Mouse (Mus musculus): Measurements from ENCODE around the gene Hist1h4c. TPM values are rescaled to one million over a fixed set of nuclear protein-coding genes. Genes with fewer than 3 reads are reported as not detected.

Hist1h4c gene
- total and polyA plus RNA-seq, 3 experiments: 4.1 to 2,008 TPM; not detected in 1

DNA sequence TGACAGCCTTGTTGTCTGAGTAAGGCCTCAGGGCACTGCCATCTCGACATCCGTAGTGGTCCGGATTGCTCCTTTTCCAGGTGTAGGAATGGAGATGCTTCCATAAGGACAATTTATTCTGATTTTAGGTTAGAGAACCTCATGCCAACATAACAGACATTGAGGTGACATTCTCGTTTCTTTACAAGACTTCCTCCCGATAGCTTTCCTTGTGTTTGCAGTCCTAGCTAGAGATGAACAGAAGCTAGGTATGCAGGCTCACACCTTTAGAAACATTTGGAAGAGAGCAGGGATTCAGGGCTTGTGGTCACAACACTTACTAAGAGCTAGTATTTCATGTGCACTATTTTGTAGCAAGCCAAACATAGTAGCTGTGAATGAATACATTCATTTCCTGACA is 45.0 kb upstream of the Hist1h4c start:
- 0 out of 4 replicates have a peak, but pooled peaks cover 0 to 8% of the 10 kb centered on the region in 2 experiments for H3K4me1 ChIP-seq (ENCODE audit: control insufficient read depth in 1 of 2, insufficient read depth in 2 of 2, low read length in 2 of 2)
- peak overlapping the region; percentile 26; the same call in 1 of the 2 replicates for H3K27ac ChIP-seq (ENCODE audit: control insufficient read depth, low read depth, low read length)
- no peaks in the 10 kb centered on the region for H3K27me3 ChIP-seq (ENCODE audit: control insufficient read depth in 1 of 2, insufficient read depth in 2 of 2, low read length in 2 of 2)
- no peak overlapping the region for H3K4me3 ChIP-seq (ENCODE audit: control insufficient read depth in 1 of 2, insufficient read depth in 1 of 2, low read depth in 2 of 2, low read length in 2 of 2)
- H3K9ac ChIP-seq (ENCODE audit: control insufficient read depth, low read depth, low read length, poor library complexity, severe bottlenecking): peak overlapping the region; percentile 23; the same call in 1 of the 2 replicates
- H3K79me2 ChIP-seq (ENCODE audit: control insufficient read depth, insufficient read depth, low read length, poor library complexity): peaks cover 1% of the 10 kb centered on the region; the same call in 1 of the 2 replicates
- TF ChIP-seq MYC (IDR thresholded peaks at IDR 0.05; ENCODE audit: low read depth, low read length) (no peak), POLR2AphosphoS2 (IDR thresholded peaks at IDR 0.05; ENCODE audit: low read length) (no peak), UBTF (IDR thresholded peaks at IDR 0.05; ENCODE audit: borderline replicate concordance, insufficient read depth, low read depth, low read length) (no peak), E2F4 (IDR thresholded peaks at IDR 0.05; ENCODE audit: borderline replicate concordance, low read depth, low read length) (no peak), ZC3H11A (IDR thresholded peaks at IDR 0.05; ENCODE audit: low read depth, low read length) (no peak), ZNF384 (IDR thresholded peaks at IDR 0.05; ENCODE audit: low read depth, low read length) (no peak), TAL1 (IDR thresholded peaks at IDR 0.05; ENCODE audit: low read length) (no peak), MAX (IDR thresholded peaks at IDR 0.05; ENCODE audit: low read length) (no peak), USF1 (IDR thresholded peaks at IDR 0.05; ENCODE audit: low read depth, low read length) (no peak)
- peak; percentile 41 for DNase-seq (ENCODE audit: low read depth, low spot score)
- H3K36me3 ChIP-seq (ENCODE audit: control insufficient read depth in 1 of 2, insufficient read depth in 2 of 2, low read length in 2 of 2): peaks cover 0 to 23% of the 10 kb centered on the region in 2 experiments; a peak in 2 of 4 replicates
- no peaks in the 10 kb centered on the region for H3K9me3 ChIP-seq (replicated peaks; ENCODE audit: insufficient read depth, low read length)

DNA sequence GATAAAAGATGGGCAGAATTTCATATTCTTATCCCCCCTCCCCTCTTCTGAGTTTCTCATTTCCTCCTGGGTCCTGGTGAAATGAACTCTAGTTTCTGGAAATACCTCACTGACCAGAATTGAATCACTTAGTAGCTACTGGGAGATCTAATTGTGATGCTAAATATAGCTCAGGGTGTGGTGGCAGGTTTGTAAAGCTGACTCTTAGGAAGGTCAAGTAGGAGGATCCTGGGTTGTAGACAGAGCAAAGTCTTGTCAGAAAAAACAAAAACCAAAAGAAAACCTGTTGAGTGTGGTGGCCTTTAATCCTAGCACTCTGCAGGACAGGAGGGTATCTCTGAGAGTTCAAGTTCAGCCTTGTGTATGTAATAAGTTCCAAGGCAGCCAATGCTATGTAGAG is 43.8 kb upstream of the Hist1h4c start:
- Histone ChIP-seq H3K9me3 (replicated peaks; ENCODE audit: insufficient read depth, low read length) (no peaks in the 10 kb centered on the region), H3K27me3 (ENCODE audit: control insufficient read depth in 1 of 2, insufficient read depth in 2 of 2, low read length in 2 of 2) (no peaks in the 10 kb centered on the region), H3K4me1 (ENCODE audit: control insufficient read depth in 1 of 2, insufficient read depth in 2 of 2, low read length in 2 of 2) (0 out of 4 replicates have a peak, but pooled peaks cover 3% of the 10 kb centered on the region in 2 experiments), H3K4me3 (ENCODE audit: control insufficient read depth in 1 of 2, insufficient read depth in 1 of 2, low read depth in 2 of 2, low read length in 2 of 2) (no peak overlapping the region), H3K9ac (ENCODE audit: control insufficient read depth, low read depth, low read length, poor library complexity, severe bottlenecking) (peak overlapping the region; percentile 17; the same call in 1 of the 2 replicates), H3K36me3 (ENCODE audit: control insufficient read depth in 1 of 2, insufficient read depth in 2 of 2, low read length in 2 of 2) (peaks cover 0 to 26% of the 10 kb centered on the region in 2 experiments; a peak in 2 of 4 replicates), H3K79me2 (ENCODE audit: control insufficient read depth, insufficient read depth, low read length, poor library complexity) (peaks cover 1% of the 10 kb centered on the region; the same call in 1 of the 2 replicates), H3K27ac (ENCODE audit: control insufficient read depth, low read depth, low read length) (no peak overlapping the region)
- TF ChIP-seq TBP (IDR thresholded peaks at IDR 0.05; ENCODE audit: low read depth, low read length) (no peak), CHD2 (IDR thresholded peaks at IDR 0.05; ENCODE audit: low read length) (no peak), NELFE (IDR thresholded peaks at IDR 0.05; ENCODE audit: low read depth, low read length) (no peak), MAZ (IDR thresholded peaks at IDR 0.05; ENCODE audit: low read depth, low read length) (no peak), SMC3 (IDR thresholded peaks at IDR 0.05; ENCODE audit: low read depth, low read length) (no peak), GATA1 (IDR thresholded peaks at IDR 0.05; ENCODE audit: low read depth, low read length) (no peak), BHLHE40 (IDR thresholded peaks at IDR 0.05; ENCODE audit: borderline replicate concordance, low read depth, low read length) (no peak), RAD21 (IDR thresholded peaks at IDR 0.05; ENCODE audit: low read depth, low read length) (no peak), EP300 (IDR thresholded peaks at IDR 0.05; ENCODE audit: low read depth in 1 of 2, low read length in 2 of 2) (no peak), HCFC1 (IDR thresholded peaks at IDR 0.05; ENCODE audit: low read depth, low read length) (no peak), POLR2A (IDR thresholded peaks at IDR 0.05; ENCODE audit: control insufficient read depth in 1 of 2, insufficient read depth in 1 of 2, low read depth in 1 of 2, low read length in 2 of 2, poor library complexity in 1 of 2) (no peak), RCOR1 (IDR thresholded peaks at IDR 0.05; ENCODE audit: low read depth, low read length) (no peak), CHD1 (IDR thresholded peaks at IDR 0.05; ENCODE audit: low read depth, low read length) (no peak), MAX (IDR thresholded peaks at IDR 0.05; ENCODE audit: low read length) (no peak), CTCF (IDR thresholded peaks at IDR 0.05 in 2 of 3, conservative IDR thresholded peaks at IDR 0.05 in 1 of 3; ENCODE audit: control insufficient read depth in 1 of 3, insufficient read depth in 1 of 3, low read depth in 2 of 3, low read length in 3 of 3, poor library complexity in 1 of 3, severe bottlenecking in 1 of 3) (no peak), KAT2A (conservative IDR thresholded peaks at IDR 0.05; ENCODE audit: low read depth, low read length) (no peak), JUND (IDR thresholded peaks at IDR 0.05; ENCODE audit: low read depth, low read length) (no peak), ETS1 (IDR thresholded peaks at IDR 0.05; ENCODE audit: low read depth, low read length) (no peak), TCF12 (IDR thresholded peaks at IDR 0.05; ENCODE audit: low read depth, low read length) (no peak)
- peak; percentile 30 for DNase-seq (ENCODE audit: low read depth, low spot score)

Measured in MEL (cell line).